Mouse (Mus musculus) MEL (cell line): Measurements from ENCODE around the gene Csf2rb2. TPM values are rescaled to one million over a fixed set of nuclear protein-coding genes. Genes with fewer than 3 reads are reported as not detected.
"Not testable (repeated sequence)": the region's sequence is repeated elsewhere in the genome, so short reads cannot be mapped to it uniquely, and the experiment has no call there.

Experiments
- DNase-seq: peaks from one replicate; pipeline ENCODE4 v3.0.0; 2011; ENCODE audit warnings: low read depth, low spot score
- H3K27ac ChIP-seq: 2 replicates; pipeline ENCODE4 v1.5.1; 2012; ENCODE audit warnings: low read depth, mild to moderate bottlenecking, control low read depth, low read length, moderate library complexity; ENCODE audit not compliant: control insufficient read depth
- H3K27me3 ChIP-seq, 2 experiments: fragments of 150-350 bp in 1 of 2; sonication (generic) in 1 of 2; 2 replicates each; pipeline ENCODE4 v1.6.1; 2012; ENCODE audit warnings: low read length in 2 of 2, mild to moderate bottlenecking in 2 of 2, improper control_type of control experiment in 1 of 2, moderate library complexity in 1 of 2; ENCODE audit not compliant: insufficient read depth in 2 of 2, control insufficient read depth in 1 of 2
- H3K36me3 ChIP-seq, 2 experiments: 2 replicates each; pipeline ENCODE4 v1.6.1; 2012 to 2014; ENCODE audit warnings: low read length in 2 of 2, improper control_type of control experiment in 1 of 2, inconsistent platforms in 1 of 2, mild to moderate bottlenecking in 1 of 2; ENCODE audit not compliant: insufficient read depth in 2 of 2, control insufficient read depth in 1 of 2
- H3K4me1 ChIP-seq, 2 experiments: fragments of 150-350 bp in 1 of 2; sonication (generic) in 1 of 2; 2 replicates each; pipeline ENCODE4 v1.6.1; 2012; ENCODE audit warnings: low read length in 2 of 2, improper control_type of control experiment in 1 of 2, mild to moderate bottlenecking in 1 of 2; ENCODE audit not compliant: insufficient read depth in 2 of 2, control insufficient read depth in 1 of 2
- H3K4me3 ChIP-seq, 2 experiments: fragments of 150-350 bp in 1 of 2; sonication (generic) in 1 of 2; 2 replicates each; pipeline ENCODE4 v1.5.1; 2012; ENCODE audit warnings: low read depth in 2 of 2, low read length in 2 of 2, mild to moderate bottlenecking in 2 of 2, moderate library complexity in 2 of 2, control low read depth in 1 of 2, improper control_type of control experiment in 1 of 2; ENCODE audit not compliant: control insufficient read depth in 1 of 2, insufficient read depth in 1 of 2
- H3K79me2 ChIP-seq: 2 replicates; pipeline ENCODE4 v1.6.1; 2012; ENCODE audit warnings: mild to moderate bottlenecking, low read length, moderate library complexity; ENCODE audit not compliant: control insufficient read depth, poor library complexity, insufficient read depth
- H3K9ac ChIP-seq: 2 replicates; pipeline ENCODE4 v1.6.1; 2012; ENCODE audit warnings: low read depth, mild to moderate bottlenecking, control low read depth, low read length, moderate library complexity; ENCODE audit not compliant: control insufficient read depth, poor library complexity, severe bottlenecking
- H3K9me3 ChIP-seq: fragments of 150-350 bp; sonication (generic); replicated peaks from 2 replicates; pipeline ENCODE4 v1.6.1; 2012; ENCODE audit warnings: mild to moderate bottlenecking, low read length, improper control_type of control experiment, moderate library complexity; ENCODE audit not compliant: insufficient read depth
- EP300 ChIP-seq, 2 experiments: IDR thresholded peaks; 2 replicates each; pipeline ENCODE4 v1.6.1; 2011; ENCODE audit warnings: improper control_type of control experiment in 2 of 2, low read length in 2 of 2, low read depth in 1 of 2, mild to moderate bottlenecking in 1 of 2
- ETS1 ChIP-seq: IDR thresholded peaks from 2 replicates; pipeline ENCODE4 v1.6.1; 2012; ENCODE audit warnings: low read depth, mild to moderate bottlenecking, inconsistent platforms, low read length, improper control_type of control experiment, moderate library complexity
- GATA1 ChIP-seq: IDR thresholded peaks from 2 replicates; pipeline ENCODE4 v1.6.1; 2011; ENCODE audit warnings: low read depth, low read length, improper control_type of control experiment
- MEF2A ChIP-seq: IDR thresholded peaks from 2 replicates; pipeline ENCODE4 v1.6.1; 2014; ENCODE audit warnings: low read depth, mild to moderate bottlenecking, inconsistent platforms, low read length, improper control_type of control experiment; ENCODE audit not compliant: poor library complexity, insufficient replicate concordance, severe bottlenecking; ENCODE audit errors: extremely low read depth
- MYB ChIP-seq: IDR thresholded peaks from 2 replicates; pipeline ENCODE4 v1.6.1; 2011; ENCODE audit warnings: mild to moderate bottlenecking, low read depth, low read length, improper control_type of control experiment
- RCOR1 ChIP-seq: IDR thresholded peaks from 2 replicates; pipeline ENCODE4 v1.6.1; 2012; ENCODE audit warnings: low read depth, mild to moderate bottlenecking, inconsistent platforms, low read length, improper control_type of control experiment
- SIN3A ChIP-seq: IDR thresholded peaks from 2 replicates; pipeline ENCODE4 v1.6.1; 2012; ENCODE audit warnings: low read length, improper control_type of control experiment, inconsistent platforms
- TAL1 ChIP-seq: IDR thresholded peaks from 2 replicates; pipeline ENCODE4 v1.6.1; 2012; ENCODE audit warnings: mild to moderate bottlenecking, inconsistent platforms, low read length, moderate library complexity, mixed read lengths
- TCF12 ChIP-seq: IDR thresholded peaks from 2 replicates; pipeline ENCODE4 v1.6.1; 2014; ENCODE audit warnings: low read depth, mild to moderate bottlenecking, inconsistent platforms, low read length, improper control_type of control experiment, moderate library complexity
- USF1 ChIP-seq: IDR thresholded peaks from 2 replicates; pipeline ENCODE4 v1.6.1; 2014; ENCODE audit warnings: low read depth, mild to moderate bottlenecking, inconsistent platforms, low read length, improper control_type of control experiment, moderate library complexity
- polyA plus RNA-seq, 2 experiments: library from polyadenylated mRNA; stranded (reverse) in 1 of 2; unstranded in 1 of 2; fragments of >175 nt in 1 of 2; fragments of >200 nt in 1 of 2; gene quantifications; 2 replicates each; pipeline versions ENCODE4 v1.2.1 to v1.2.4; 2012; ENCODE audit warnings: low replicate concordance in 2 of 2, low read depth in 1 of 2; ENCODE audit not compliant: insufficient read length in 2 of 2, insufficient read depth in 1 of 2, missing spikeins in 1 of 2
- total RNA-seq: library from RNA; depleted of rRNA; stranded (reverse); fragments of 300-350 nt; gene quantifications from 2 replicates; pipeline ENCODE4 v1.2.3, GENCODE M21; 2012

Gene Csf2rb2
- total and polyA plus RNA-seq, 3 experiments = 0.54 to 1.8 TPM; not detected in 1

- Histone ChIP-seq H3K9ac (peak overlapping the region; percentile 6; the same call in 1 of the 2 replicates), H3K36me3 (peaks cover 0 to 39% of the 10 kb centered on the region in 2 experiments; a peak in 2 of 4 replicates), H3K27ac (peak overlapping the region; percentile 91), H3K4me1 (peaks cover 4 to 65% of the 10 kb centered on the region in 2 experiments; a peak in 3 of 4 replicates)
- DNase-seq = peak; percentile 54
- H3K27me3 ChIP-seq, H3K4me3 ChIP-seq, H3K79me2 ChIP-seq, H3K9me3 ChIP-seq: not testable (repeated sequence)
- TF ChIP-seq MYB = peak; percentile 7
- peak; percentile 42; the same call in 1 of the 2 replicates for TF ChIP-seq SIN3A
- TF ChIP-seq GATA1 = peak; percentile 82
- peak in 1 of 2 experiments; percentile 86; a peak in 3 of 4 replicates for TF ChIP-seq EP300 (IDR thresholded peaks at IDR 0.05; ENCODE audit: low read depth in 1 of 2, low read length in 2 of 2)
- 0 out of 2 replicates have a peak, but pooled peaks have one; percentile 10 for TF ChIP-seq USF1
- peak; percentile 90 for TF ChIP-seq TCF12
- TF ChIP-seq TAL1 = peak; percentile 88
- TF ChIP-seq RCOR1 = peak; percentile 94
- peak; percentile 52; the same call in 1 of the 2 replicates for TF ChIP-seq MEF2A
- TF ChIP-seq ETS1 = peak; percentile 64; the same call in 1 of the 2 replicates
These were observed 13.0 kb upstream of the Csf2rb2 start for GRCm38 (mm10) chr15:78318338-78319171.

DNA sequence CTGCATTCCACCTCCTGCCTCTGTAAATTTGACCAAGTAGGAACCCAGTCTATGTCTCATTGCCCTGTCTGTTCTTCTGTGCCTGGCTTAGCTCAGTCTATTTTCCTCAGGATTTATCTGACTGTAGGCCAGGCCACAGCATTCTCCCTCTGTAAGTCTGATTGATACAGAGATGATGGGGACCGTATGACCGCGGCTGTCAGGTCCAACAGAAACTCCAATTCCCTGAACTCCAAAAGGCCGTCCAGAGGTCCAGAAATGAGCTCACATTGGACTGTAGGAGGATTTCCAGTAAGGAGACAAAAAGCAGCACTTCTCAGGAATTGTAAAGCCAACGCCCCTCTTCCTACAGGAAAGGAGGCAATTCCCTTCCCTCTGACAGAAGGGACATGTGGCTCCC, 8.1 kb upstream of the Csf2rb2 start:
- H3K79me2 ChIP-seq, H3K27me3 ChIP-seq, H3K9ac ChIP-seq, H3K27ac ChIP-seq, H3K4me3 ChIP-seq, H3K9me3 ChIP-seq, DNase-seq: not testable (repeated sequence)
- Histone ChIP-seq H3K36me3 (peaks cover 0 to 24% of the 10 kb centered on the region in 2 experiments; a peak in 2 of 4 replicates), H3K4me1 (peaks cover 11 to 52% of the 10 kb centered on the region in 2 experiments)
